Mouse (Mus musculus) ovary, adult 2 months (tissue): ENCODE measurements around the gene Dennd5b. TPM values are rescaled to one million over a fixed set of nuclear protein-coding genes. Genes with fewer than 3 reads are reported as not detected.

ENCODE experiments used
- polyA plus RNA-seq: library from polyadenylated mRNA; depleted of rRNA; stranded (reverse); fragments of >200 nt; gene quantifications from 2 replicates; pipeline ENCODE4 v1.2.3, GENCODE M21; 2012; rRNA removed

The Dennd5b gene
- polyA plus RNA-seq = 8.9 and 16.4 TPM in 2 replicates

DNA sequence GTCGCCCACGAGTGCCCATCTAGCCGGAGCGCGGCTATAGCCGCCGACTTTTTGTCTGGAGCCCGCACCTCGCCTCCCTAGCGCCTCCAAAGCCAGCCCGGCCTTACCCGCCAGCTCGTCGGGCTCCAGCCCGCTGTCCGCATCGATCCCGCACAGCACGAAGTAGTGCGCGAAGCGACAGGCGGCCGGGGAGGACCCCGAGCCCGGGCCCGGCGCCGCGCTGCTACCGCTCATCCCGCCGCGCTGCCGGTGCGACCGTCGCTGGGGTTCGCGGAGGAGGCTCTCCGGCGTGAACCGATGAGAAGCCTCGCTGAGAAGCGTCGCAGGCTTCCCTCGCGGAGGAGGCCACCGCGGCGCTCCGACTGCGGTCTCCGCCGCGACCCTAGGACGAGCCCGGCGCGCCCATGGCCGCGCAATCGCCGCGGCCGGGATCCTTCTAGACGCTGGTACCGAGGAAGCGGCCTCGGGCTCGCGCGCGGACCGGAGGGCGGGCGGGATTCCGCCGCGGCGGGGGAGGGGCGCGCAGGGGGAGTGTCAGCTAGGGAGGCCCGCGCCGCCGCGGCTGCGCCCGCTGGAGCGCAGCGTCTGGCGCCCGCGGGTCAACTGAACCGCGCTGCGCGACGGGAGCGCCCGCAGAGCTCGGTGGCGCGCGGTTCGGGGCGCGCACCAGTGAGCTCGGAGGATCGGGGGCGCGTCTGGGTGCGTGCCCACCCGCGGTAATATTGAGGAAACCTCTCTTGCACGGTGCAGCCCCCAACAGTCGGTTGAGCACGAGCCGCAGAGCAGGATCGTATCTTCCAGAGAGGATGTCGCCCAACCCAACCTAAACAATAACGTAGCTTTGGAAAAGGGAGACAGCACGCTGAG is at the start of gene Dennd5b:
Gene Dennd5b (minus strand): TSS at position 605 of the 867 bp plus-strand sequence.

DNA sequence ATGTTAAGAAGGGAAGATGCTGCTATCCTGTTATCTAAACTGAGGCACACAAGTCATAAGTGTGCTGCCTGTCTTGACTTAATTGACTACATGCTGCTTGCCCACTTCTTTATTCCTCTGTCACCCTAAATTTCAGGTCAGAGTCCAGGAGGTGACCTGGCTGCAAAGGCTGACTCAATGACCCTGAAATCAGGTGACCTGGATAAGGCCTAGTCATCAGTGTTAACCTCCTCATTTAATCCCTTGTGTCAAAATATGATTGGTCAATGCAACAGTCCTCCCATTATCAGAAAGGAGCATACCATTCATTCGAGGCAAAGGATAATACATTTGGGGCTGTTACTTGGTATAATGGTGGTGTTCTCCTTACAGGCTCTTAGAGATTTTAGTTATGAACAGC is 38.0 kb upstream of the Dennd5b start, which contains the start of gene Etfbkmt:
Gene Etfbkmt (plus strand): TSS at position 379 of the 400 bp plus-strand sequence.

DNA sequence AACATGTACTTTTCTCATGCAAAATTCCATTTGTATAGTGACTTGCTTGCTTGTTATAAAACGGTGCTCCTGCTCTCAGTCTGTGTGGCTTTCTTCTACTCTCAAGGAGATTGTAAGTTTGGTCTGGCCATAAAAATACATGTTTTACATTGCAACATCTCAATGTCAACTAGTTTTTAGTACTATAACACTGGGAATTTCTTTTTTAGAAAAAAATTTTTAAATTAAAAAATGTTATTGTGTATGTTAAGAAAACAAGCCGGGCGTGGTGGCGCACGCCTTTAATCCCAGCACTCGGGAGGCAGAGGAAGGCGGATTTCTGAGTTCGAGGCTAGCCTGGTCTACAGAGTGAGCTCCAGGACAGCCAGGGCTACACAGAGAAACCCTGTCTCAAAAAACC is 28.4 kb upstream of the Dennd5b start, which contains the start of gene Gm10203:
Gene Gm10203 (plus strand): TSS at position 301 of the 400 bp plus-strand sequence.

DNA sequence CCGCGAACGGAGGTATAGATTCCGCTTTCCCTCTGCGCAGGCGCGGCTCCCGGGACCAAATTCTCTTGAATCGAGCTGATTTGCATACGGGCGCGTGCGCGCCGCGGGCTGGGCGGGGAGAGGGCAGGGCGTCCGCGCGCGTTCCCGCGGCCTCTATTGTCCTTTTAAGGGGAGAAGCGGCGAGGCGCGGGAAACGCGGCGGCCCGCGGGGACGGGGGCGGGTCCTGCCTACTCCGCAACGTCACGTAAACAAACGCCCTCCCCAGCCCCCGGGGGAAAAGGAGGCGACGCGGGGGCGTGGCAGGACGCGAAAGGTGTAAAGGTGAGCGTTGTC is 155.1 kb downstream of the Dennd5b start, which contains the start of gene Sinhcaf:
Gene Sinhcaf (minus strand): TSS at position 59 of the 334 bp plus-strand sequence.

Other genes starting within 250 kb of the Dennd5b start
- gene Caprin2, start 205.4 kb downstream of the Dennd5b start, polyA plus RNA-seq = 10.7 and 13.6 TPM in 2 replicates
- gene Sinhcaf, start 155.2 kb downstream of the Dennd5b start, polyA plus RNA-seq = 3.2 and 4.4 TPM in 2 replicates
- gene Gm10203, start 28.5 kb upstream of the Dennd5b start, polyA plus RNA-seq = not detected in 2 replicates
- gene Etfbkmt, start 38.2 kb upstream of the Dennd5b start, polyA plus RNA-seq = 9.9 and 13.6 TPM in 2 replicates
- 7.2 and 8.8 TPM in 2 replicates for gene Amn1, start 87.0 kb upstream of the Dennd5b start, polyA plus RNA-seq
- 17.1 and 40.7 TPM in 2 replicates for gene Resf1, start 207.7 kb upstream of the Dennd5b start, polyA plus RNA-seq